Mouse (Mus musculus): ENCODE results near the gene Rtp4. TPM values are rescaled to one million over a fixed set of nuclear protein-coding genes. Genes with fewer than 3 reads are reported as not detected.

The Rtp4 gene
- total RNA-seq (2021): 1 to 10 TPM; 1.3 to 1.8 TPM
- long read RNA-seq, experiment 1, partial matches to known transcripts: 0 of 3 reads
- long read RNA-seq, experiment 1, other reads (novel, unspliced or antisense): 1 of 3 reads
- long read RNA-seq, experiment 2, partial matches to known transcripts: 0 of 3 reads
- long read RNA-seq, experiment 2, other reads (novel, unspliced or antisense): 0 of 3 reads

DNA sequence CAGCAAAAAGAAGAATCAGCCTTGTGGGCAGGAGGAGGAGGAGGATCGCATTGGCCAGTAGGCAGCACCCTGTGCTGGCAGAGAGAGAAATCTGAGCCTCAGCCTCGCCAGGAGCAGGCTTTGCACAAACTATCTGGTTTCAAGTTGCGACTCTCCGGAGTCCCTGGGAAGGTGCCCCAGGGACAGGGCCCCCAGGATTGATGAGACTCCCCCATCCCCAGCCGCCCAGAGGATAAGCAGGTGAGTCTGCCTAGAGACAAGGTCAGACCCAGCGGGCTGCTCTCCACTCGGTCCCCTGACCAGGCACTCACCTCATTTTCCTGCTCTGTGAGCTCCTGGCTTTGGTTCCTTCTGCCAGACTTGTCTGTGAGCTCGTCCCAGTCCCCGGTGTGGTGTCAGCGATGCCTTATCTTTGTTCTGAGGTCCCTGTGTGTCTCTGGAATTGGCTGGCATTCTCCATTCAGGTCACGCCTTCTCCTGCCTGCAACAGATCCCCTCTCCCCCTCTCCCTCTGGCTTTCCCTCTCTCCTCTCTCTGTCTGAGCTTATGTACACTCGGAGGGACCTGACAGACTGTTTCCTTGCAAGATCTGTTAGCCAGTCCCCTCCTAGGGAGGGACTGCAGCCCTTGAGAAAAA lies at the start of gene Rtp4, which contains the start of gene Masp1:
Rtp4 (plus strand) TSS at position 57 of the 637 bp plus-strand sequence.
Masp1 (minus strand) TSS at position 581 of the 637 bp plus-strand sequence.
- no peak for DNase-seq (ENCODE audit: low spot score in 2 of 2)

DNA sequence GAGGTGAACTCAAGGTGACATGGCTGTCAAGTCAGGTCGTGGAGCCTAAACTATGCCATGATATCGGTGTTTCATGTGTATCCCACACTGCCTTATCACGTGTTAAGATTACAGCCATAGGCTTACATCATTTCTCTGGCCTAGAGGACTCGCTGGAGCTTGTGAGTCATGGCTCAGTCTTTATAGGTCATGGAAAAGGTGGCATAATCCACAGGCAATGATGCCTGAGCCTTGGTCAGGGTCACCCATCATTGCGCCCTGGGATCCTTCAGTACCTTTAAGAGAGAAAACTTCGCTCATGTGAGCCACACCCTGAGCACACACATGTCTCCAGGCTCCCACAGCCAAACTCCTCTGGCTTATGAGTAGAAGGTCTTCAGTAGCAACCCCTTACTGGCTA lies 48.5 kb upstream of the Rtp4 start:
- no peak for DNase-seq (ENCODE audit: low spot score in 2 of 2)

DNA sequence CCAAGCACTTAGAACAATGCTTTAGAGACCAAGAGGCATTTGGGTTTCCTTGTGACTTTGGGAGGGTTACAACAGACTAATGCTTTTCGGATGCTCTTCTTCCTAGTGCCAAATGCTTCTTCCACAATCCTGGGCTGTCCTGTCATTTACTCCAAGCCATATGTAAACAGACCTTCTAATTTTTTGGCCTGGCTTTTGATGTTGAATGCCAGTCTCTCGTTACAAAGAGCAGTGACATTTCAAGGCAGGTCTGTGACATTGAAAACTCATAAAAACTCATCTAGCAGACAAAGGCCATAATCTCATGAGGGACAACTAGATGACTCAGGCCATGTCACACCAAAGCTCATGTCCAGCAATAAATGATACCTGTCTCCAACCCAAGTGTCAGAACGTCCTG lies 48.0 kb upstream of the Rtp4 start:
- no peak for DNase-seq (ENCODE audit: low spot score in 2 of 2)

DNA sequence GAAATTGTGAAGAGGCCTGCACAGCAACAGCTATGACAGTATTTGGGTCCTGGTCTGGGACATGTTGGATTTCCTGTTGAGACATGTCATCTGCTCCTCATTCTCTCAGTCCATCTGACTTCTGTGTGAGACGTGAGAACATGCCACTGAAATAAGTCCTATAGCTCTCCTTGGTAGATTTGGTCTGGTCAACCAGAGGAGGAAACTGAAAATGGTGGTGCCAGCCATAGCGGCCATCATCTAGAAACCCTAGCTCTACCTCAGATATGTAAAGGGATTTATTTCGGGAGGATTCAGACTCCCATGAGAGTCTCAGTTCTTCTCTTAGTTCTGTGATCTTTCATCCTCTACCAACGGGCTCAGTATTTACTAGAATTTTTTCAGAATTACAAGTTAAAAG lies 44.4 kb upstream of the Rtp4 start:
- no peak for DNase-seq (ENCODE audit: low spot score in 2 of 2)

DNA sequence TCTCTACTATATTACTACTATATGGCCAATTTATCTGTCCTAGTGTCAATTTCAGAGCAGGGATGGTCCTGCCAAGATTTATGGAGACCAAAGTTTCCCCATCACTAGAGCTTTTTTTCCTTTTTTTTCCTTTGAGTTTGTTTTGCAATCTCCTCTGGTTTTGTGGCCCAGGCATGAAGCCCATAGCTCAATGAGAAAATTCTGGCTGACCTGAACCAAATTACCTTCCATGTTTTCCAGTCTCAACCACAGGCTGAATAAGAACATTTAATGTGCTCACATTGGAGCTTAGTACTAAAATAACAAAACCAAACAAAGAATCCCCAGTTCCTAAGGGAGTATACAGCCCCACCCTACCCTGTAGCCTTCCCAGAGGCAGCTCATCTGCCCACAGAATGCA lies 43.5 kb upstream of the Rtp4 start:
- DNase-seq (ENCODE audit: low spot score in 2 of 2): no peak

DNA sequence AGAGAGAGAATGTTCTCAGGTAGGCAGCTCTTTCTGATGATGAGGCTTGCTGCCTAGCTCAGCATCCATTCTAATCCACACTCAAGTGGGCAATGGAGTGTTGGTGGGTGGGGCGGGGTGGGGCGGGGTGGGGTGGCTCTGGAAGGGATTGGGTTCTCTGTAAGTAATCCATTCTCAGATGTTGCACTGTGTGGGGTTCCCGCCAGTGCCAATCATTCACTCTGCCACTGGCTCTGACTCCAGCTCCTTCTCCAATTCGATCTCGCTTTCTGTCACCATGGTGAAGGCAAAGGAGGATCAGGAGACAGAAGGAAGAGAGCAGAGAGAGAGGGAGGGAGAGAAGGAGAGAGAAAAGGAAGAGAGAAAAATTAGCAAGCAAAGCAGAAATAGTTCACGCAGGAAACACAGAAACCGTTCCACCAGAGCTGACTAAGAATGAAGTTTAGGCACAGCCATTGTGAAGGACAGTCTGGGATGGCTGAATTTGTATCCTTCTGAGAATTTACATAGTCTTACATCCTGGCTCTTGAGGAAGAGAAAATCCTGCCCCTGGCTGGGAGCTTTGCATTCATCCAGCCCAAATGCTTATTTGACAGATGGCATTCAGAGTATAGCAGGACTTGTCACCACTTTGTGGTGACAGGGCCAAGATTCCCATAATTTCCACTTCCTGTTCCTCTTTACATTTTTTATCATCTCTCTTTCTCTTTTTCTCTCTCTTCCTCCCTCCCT lies 40.1 kb upstream of the Rtp4 start:
- DNase-seq (ENCODE audit: low spot score in 2 of 2): no peak

DNA sequence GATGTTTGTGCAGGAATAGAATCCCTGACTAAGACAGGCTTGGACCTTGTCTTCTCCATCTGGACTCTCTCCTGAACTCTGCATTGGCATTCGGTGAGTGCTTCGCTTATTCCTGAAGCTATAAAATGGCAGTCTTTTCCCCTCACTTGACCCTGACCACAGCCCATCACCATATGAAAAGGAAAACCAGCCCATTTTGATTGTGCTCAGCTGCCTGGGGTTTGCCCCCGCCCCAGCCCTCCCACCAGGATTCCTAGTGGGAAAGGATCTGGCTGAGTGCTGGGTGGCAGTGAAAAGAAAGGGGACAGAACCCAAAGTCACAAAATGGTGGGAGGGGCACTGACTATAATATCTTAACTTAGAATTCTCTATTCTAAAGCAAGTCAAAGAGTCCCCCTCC lies 37.9 kb upstream of the Rtp4 start:
- DNase-seq (ENCODE audit: low spot score in 2 of 2): no peak

DNA sequence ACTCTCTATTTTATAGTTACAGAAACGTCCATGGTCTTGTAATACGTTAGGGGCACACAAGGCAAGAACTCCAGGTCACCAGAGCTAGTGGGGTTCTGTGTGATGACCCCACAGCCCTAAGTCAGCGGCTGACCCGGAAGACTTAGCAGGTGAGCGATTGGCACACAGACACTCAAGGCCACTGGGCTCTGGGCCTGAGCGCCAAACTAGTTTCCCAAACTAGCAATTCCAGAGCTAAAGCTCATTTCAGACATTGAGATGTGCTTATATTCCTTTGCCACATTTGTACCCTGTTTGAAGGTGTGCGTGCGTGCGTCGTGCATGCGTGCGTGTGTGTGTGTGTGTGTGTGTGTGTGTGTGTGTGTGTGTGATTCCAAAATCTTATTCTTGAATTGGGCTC lies 37.2 kb upstream of the Rtp4 start:
- no peak for DNase-seq (ENCODE audit: low spot score in 2 of 2)

DNA sequence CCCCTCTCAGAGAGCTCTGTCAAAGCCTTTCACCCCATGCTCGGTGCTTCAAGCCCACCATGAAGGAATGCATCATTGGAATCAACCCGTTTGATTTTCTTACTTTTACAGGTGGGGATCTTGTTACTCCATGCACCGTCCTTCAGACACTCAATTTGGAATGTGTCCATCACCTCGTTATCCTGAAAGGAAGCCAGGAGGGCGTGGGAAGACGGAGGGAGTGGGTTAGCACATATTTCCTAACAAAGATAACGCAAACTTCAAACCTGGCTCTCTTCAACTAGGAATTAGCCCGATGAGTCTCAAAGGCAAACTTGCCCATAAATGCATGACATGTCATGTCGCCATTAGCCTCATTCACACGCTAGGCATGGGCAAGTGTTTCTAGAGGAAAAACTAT lies 36.8 kb upstream of the Rtp4 start:
- no peak for DNase-seq (ENCODE audit: low spot score in 2 of 2)

DNA sequence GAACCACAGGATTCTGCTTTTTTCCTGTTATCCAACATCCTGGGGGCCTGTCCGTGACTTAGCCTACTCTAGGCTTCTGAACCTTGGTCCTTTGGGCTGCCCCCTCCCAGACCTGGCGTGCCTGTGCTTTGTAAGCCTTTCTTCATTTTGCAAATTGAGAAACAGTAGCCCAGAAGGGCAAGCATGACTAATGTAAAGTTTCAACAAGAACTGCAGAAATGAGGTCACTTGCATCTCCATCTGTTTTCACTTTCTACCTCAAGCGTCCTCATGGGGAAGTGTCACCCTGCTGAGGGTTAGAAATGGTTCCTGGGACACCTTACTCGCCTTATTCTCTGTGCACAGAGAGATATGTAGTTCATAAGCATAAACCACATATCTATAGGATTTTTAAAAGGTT lies 27.3 kb upstream of the Rtp4 start:
- no peak for DNase-seq (ENCODE audit: low spot score in 2 of 2)

DNA sequence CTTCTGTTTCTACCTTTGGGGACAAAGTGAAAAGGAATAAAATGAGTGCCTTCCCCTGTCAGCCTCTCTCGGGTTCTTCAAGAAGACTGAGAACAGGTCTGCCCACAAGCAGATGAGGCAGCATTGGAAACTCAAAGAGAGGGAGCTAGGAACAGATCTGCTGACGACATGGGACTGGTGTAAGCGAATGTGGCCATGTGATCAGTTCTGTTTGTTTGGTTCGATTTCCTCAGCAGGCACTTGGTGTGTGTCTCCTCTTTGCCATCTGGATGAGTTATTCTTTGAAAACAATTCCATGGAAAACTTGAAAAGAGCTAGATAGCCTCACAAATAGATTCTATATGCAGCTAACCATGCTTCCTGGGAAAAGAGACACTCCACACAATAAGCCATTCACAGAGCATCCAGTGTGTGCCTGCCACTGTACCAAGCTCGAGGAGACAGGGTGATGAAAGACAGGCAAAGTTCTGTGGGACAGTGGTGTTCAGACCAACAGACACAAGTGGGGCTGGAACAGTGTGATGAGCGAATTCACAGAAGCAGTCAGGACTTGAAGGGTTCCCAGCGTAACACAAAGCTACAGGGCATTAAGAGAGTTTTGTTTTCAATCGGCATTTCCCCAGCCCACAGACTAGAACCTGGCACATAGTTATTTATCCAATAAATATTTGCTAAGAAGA lies 23.7 kb upstream of the Rtp4 start:
- DNase-seq (ENCODE audit: low spot score in 2 of 2): no peak

DNA sequence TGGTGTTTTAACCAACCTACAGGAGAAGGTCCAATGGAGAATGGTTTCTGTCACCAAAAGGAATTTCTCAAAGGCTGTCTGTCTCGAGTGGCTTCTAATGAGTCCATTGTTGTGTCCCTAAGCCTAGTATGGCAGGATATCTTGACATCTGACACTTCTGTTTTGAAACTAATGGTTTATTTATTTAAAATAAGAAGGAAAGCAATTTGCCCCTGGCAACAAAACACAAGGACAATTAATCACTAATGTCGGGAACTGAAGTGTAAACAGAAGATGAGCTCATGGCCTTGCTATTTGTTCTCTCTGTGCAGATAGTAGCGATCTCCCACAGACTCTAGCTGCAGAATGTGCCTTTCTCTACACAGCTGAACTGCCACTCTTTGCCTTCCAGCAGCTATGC lies 22.7 kb upstream of the Rtp4 start:
- DNase-seq (ENCODE audit: low spot score in 2 of 2): no peak

DNA sequence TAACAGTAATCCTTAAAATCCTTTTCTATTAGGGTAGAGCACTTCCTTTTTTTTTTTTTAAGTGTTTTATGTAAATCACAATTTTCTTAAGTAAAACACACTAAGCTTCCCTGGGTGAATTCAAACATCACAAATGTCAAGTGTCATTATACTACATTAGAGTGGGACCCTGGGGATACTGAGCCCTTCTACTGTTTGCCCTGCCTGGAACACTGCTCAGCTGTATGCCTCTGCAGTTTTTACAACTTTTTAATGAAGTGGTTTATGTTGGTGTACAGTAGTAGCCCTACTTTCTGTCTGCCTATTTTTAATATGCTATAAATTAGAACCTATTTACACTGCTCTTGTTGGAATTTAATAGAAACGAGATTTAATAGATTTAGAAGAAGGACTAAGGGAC lies 22.2 kb upstream of the Rtp4 start:
- no peak for DNase-seq (ENCODE audit: low spot score in 2 of 2)

DNA sequence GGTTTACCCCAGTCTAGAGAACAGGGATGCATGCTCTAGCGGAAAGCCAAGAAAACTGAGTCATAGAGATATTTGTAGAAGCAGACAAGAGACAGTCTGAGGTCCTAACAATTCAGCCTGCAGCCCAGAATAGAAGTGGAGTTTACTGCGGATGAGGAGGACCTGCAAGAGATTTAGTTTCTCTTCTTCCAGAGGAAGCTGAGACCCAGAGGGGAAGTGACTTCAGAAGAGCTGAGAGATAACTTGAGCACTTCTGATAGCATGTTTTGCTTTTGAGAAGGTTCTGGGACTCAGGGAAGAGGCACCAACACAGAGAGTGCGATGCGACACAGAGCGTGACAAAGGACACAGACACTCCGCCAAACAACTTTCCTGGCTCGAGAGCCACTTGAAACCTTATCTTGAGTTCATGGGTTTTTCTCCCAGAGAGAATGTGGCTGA lies 21.4 kb upstream of the Rtp4 start:
- DNase-seq (ENCODE audit: low spot score in 2 of 2): no peak

DNA sequence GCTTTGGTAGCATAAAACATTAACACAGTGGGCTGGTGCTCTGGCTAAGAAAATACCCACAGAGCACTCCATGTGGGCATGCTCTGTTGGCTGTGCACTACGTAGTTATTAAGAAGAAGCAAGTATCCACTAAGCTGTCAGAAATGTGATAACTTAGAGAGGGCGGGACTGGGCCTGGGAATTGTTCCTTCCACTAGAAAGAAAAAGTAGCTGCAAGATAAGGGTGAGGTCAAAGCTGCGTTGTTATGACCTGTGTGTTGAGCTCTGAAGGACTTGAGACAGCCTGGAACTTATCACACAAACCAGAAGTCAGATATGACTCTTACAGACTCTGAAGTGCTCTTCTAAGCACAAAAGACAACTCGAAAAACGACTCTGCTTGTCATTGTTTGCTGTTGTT lies 19.5 kb upstream of the Rtp4 start:
- no peak for DNase-seq (ENCODE audit: low spot score in 2 of 2)

DNA sequence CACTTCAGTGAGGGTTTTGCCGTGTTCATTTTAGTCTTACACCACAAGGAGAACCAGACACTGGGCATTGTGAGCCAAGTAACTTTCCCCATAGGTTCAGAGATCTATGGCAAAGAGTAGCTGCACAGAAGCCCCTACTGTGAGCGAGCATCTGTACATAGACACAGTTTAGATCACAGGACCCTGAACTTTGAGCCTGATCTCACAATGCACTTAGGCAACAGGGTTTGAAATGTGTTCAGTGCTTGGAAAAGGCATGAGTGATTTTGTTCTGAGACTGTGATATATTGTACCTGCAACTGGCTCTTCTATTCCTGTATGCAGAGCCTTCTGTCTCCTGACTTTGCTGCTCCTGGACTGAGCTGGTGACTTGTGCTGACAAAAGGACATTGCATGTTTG lies 18.8 kb upstream of the Rtp4 start:
- DNase-seq (ENCODE audit: low spot score in 2 of 2): no peak

DNA sequence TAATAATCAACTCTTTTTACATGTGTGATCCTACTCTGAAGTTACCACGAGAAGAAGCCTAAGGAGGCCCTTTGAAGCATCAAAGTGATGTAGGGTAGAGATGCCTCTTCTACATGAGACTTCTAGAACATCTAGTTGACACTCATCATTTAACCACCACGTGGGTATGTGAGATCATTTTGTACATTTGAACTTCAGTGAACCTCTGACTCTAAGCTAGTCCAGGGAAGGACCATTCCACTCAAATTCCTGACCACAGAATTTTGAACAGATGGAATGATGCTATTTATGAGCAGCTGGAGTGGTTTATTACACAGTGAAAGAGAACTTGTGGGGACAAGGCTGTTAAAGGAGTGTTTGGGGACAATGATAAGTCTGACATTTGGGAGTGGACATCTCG lies 17.6 kb upstream of the Rtp4 start:
- no peak for DNase-seq (ENCODE audit: low spot score in 2 of 2)

DNA sequence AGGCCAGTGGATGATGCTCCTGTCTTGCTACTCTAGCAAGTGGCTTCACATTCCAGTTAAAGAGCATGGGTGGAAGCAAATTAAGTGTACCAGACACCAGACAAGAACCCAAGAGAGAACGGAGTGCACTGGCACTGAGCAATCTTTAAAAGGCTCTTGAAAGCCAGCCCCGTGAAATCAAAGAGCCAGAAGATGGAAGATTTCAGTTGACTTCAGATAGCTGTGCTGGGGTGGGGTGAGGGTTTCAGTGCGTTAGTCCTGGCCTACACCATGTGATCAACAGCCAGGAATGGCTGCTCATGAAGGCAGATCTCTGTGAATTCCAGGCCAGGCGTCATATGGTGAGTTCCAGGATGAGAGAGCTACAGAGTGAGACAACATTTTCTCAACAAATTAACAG lies 16.7 kb upstream of the Rtp4 start:
- no peak for DNase-seq (ENCODE audit: low spot score in 2 of 2)

DNA sequence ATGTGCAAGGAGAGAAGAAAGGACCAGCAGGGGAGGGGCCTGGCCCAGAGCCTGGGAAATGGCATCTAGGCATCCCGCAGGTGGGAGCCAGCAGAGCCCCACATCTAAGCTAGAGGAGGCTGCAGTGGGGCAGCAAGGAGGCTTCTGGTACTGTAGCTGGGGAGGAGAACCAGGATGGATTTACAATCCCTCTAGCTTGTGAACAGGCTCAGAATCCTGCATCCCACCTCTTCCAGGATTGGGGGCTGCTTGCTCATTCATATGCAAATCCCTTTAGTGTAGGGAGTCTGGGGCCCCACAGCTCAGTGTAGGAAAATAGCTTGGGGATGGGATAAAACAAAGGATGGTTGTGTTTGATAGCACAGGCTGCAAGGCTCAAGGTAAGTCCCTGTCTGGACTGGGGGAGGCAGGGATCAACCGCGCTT lies 15.8 kb upstream of the Rtp4 start:
- no peak for DNase-seq (ENCODE audit: low spot score in 2 of 2)

DNA sequence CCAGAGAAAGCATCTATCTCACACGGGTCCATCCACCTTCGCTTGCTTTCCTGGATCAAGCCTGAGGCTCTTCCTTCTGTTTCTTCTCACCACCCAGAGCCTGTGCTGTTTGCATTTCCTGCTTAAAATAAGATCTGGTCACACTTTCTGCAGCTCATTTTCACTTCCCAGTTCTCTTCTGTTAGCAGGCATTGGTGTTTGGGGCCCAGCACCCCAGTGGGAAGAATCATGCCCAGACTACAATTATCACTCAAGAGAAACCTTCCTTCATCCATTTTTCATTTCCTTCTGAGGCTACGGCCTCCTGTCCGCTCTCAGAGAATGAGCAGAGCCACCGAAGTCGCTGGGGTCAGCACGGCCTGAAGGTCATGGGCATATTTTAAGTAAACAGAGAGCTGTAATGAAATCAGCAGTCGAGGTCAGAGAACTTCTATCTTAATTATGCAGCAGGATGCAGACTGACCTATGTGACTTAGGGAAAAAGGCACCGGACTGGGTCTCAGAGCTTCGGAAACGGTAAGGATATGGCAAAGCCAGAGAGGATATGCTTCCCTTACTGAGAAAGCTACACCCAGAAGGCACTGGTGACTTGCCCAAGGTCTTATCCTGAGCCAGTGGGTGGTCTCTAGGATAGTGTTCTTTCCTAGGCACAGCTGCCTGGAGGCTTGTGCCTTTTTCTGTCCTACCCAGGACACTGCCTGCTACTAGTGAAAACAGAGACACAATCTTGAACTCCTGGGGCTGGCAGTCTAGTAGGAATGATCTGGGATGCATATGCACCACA lies 14.0 kb upstream of the Rtp4 start:
- no peak for DNase-seq (ENCODE audit: low spot score in 2 of 2)

All from gastrocnemius, postnatal 4 days (tissue).